ENCODE assay signal across 26 mouse cellular contexts in genomic region chr3:9583516-9583915, GRCm38 (mm10). TPM values are rescaled to one million over a fixed set of nuclear protein-coding genes. Genes with fewer than 3 reads are reported as not detected.
DNase-seq lines count a peak whose midpoint lies in the region; ATAC-seq and TF ChIP-seq lines count a peak whose summit lies in the region.
"Had no signal": no experiment of that assay in that cellular context is flagged by ENCODE, and none has a peak within 500 bp of the region (broad histone marks: within the 10 kb centered on the region; RNA-seq: fewer than 3 reads in every experiment).

No protein-coding gene starts in this region.

- no peak for TF ChIP-seq CTCF in cerebellum, adult 2 months (IDR thresholded peaks at IDR 0.05; ENCODE audit: borderline replicate concordance, insufficient read depth, low read depth, low read length)

- intact Hi-C loops in heart, postnatal 36 days (cut with DNase I): loop anchor here (5.0 kb wide), 1 partner anchor 101 kb away; no protein-coding TSS in a partner anchor

- 69% methylated on average over 2 of the region's 2 CpGs for WGBS in heart, embryonic 12.5 days
- 34% methylated on average over 2 of the region's 2 CpGs for WGBS in liver, embryonic 13.5 days (ENCODE audit: insufficient replicate concordance)
- WGBS in cerebellum, adult 2 months: 49% methylated on average over 2 of the region's 2 CpGs

- peaks cover 43% of the 10 kb centered on the region for H3K4me1 ChIP-seq in heart, embryonic 12.5 days (replicated peaks)
- H3K4me1 ChIP-seq in liver, embryonic 13.5 days (replicated peaks): peaks cover 70% of the 10 kb centered on the region
- H3K4me1 ChIP-seq in cerebellum, adult 2 months (ENCODE audit: control insufficient read depth, insufficient read depth, low read length): peaks cover 7% of the 10 kb centered on the region; the same call in 1 of the 2 replicates

- H3K9ac ChIP-seq in heart, embryonic 12.5 days: no peak overlapping the region
- H3K9ac ChIP-seq in liver, embryonic 13.5 days: peak overlapping the region; percentile 47
- H3K9ac ChIP-seq: embryonic facial prominence, embryonic 12.5 days; midbrain, embryonic 15.5 days; neural tube, embryonic 12.5 days had no signal

- H3K27ac ChIP-seq in heart, embryonic 12.5 days (ENCODE audit: poor library complexity, severe bottlenecking): 0 out of 2 replicates have a peak overlapping the region, but pooled peaks have one; percentile 49
- H3K27ac ChIP-seq in liver, embryonic 13.5 days: peak overlapping the region; percentile 69
- H3K27ac ChIP-seq in cerebellum, adult 2 months (ENCODE audit: insufficient read depth, low read length): no peak overlapping the region
- H3K27ac ChIP-seq: embryonic facial prominence, embryonic 12.5 days; kidney, postnatal 0 days; midbrain, embryonic 15.5 days; neural tube, embryonic 12.5 days had no signal

- 0 out of 2 replicates have a peak, but pooled peaks cover 7% of the 10 kb centered on the region for H3K36me3 ChIP-seq in heart, embryonic 12.5 days
- H3K36me3 ChIP-seq in liver, embryonic 13.5 days: 0 out of 2 replicates have a peak, but pooled peaks cover 3% of the 10 kb centered on the region
- H3K36me3 ChIP-seq: embryonic facial prominence, embryonic 12.5 days; G1E; midbrain, embryonic 15.5 days; neural tube, embryonic 12.5 days had no signal

- peaks cover 4% of the 10 kb centered on the region; the same call in 1 of the 2 replicates for H3K9me3 ChIP-seq in heart, embryonic 12.5 days (replicated peaks)
- H3K9me3 ChIP-seq in liver, embryonic 13.5 days (replicated peaks): no peaks in the 10 kb centered on the region
- H3K9me3 ChIP-seq: embryonic facial prominence, embryonic 12.5 days; G1E; midbrain, embryonic 15.5 days; neural tube, embryonic 12.5 days had no signal

- H3K4me3 ChIP-seq in heart, embryonic 12.5 days: no peak overlapping the region
- H3K4me3 ChIP-seq in liver, embryonic 13.5 days (replicated peaks): no peak overlapping the region
- no peak overlapping the region for H3K4me3 ChIP-seq in cerebellum, adult 2 months (replicated peaks; ENCODE audit: insufficient read depth, low read depth, low read length)
- H3K4me3 ChIP-seq: embryonic facial prominence, embryonic 12.5 days; midbrain, embryonic 15.5 days; myocyte; neural tube, embryonic 12.5 days had no signal

- no peak overlapping the region for H3K4me2 ChIP-seq in heart, embryonic 12.5 days
- peak overlapping the region; percentile 27 for H3K4me2 ChIP-seq in liver, embryonic 13.5 days
- H3K4me2 ChIP-seq: embryonic facial prominence, embryonic 12.5 days; heart, embryonic 11.5 days; midbrain, embryonic 15.5 days; neural tube, embryonic 12.5 days had no signal

- no peak for TF ChIP-seq POLR2A in cerebellum, adult 2 months (IDR thresholded peaks at IDR 0.05; ENCODE audit: borderline replicate concordance, insufficient read depth, low read length)

- H3K27me3 ChIP-seq in heart, embryonic 12.5 days (replicated peaks): no peaks in the 10 kb centered on the region
- no peaks in the 10 kb centered on the region for H3K27me3 ChIP-seq in liver, embryonic 13.5 days
- no peaks in the 10 kb centered on the region for H3K27me3 ChIP-seq in cerebellum, adult 2 months (ENCODE audit: control insufficient read depth, insufficient read depth, low read length)
- H3K27me3 ChIP-seq: embryonic facial prominence, embryonic 12.5 days; midbrain, embryonic 15.5 days; neural tube, embryonic 12.5 days had no signal

- DNase-seq in heart, postnatal 36 days: no peak
- peak; percentile 51 for DNase-seq in liver, embryonic 13.5 days
- DNase-seq in left cerebral cortex, adult 9 months (ENCODE audit: low spot score in 2 of 2): no peak
- DNase-seq in adrenal gland, adult 2 months: no peak
- no peak for DNase-seq in cerebellum, adult 2 months
- DNase-seq: adrenal gland, postnatal 10 days; cerebellum, adult 9-11 months; embryo, embryonic 11 days; gastrocnemius, postnatal 14 days; heart, postnatal 10 days; kidney, adult 18-20 months; kidney, postnatal 4 days; lung, postnatal 4 days; right cerebral cortex, adult 18-20 months; spleen, adult 18-20 months had no signal

- no peak for ATAC-seq in heart, embryonic 12.5 days (ENCODE audit: insufficient number of reproducible peaks, low FRiP score)
- peak; percentile 73 for ATAC-seq in liver, embryonic 13.5 days (ENCODE audit: low read depth)
- peak; percentile 29 for ATAC-seq in megakaryocyte progenitor cell, adult 5-6 weeks (replicated peaks; ENCODE audit: poor library complexity)
- ATAC-seq: forebrain, embryonic 14.5 days; hindbrain, embryonic 16.5 days; midbrain, embryonic 15.5 days had no signal

RNA-seq across cellular contexts. Expression of gene Zfp704, which starts 26.4 kb away (rescaled TPM):
- polyA plus RNA-seq in heart, embryonic 12.5 days (2016; fragmentation: Nextera tagmentation; extraction: Ambion mirVana): 7.2 and 9.5 TPM in 2 replicates
- total RNA-seq in heart, postnatal 36 days (2021): 10 to 100 TPM; 12.2 to 15.5 TPM
- 0.98 and 1.2 TPM in 2 replicates for polyA plus RNA-seq in liver, embryonic 13.5 days (2015; fragmentation: Nextera tagmentation; extraction: Ambion mirVana)
- 16.3 and 20.8 TPM in 2 replicates for total RNA-seq in megakaryocyte progenitor cell, adult 5-6 weeks (2015)
- total RNA-seq in megakaryocyte progenitor cell, adult 5-6 weeks (2017): 12.9 and 14.8 TPM in 2 replicates
- total RNA-seq in adrenal gland, adult 2 months (2021): 10 to 100 TPM in 1 of 2 experiments, 1 to 10 TPM in 1; 9.7 to 12.5 TPM
- polyA plus RNA-seq in adrenal gland, adult 2 months (2012; rRNA removed): 2.4 and 3.3 TPM in 2 replicates
- polyA plus RNA-seq in cerebellum, adult 2 months (2012; rRNA removed): 13.1 and 14.5 TPM in 2 replicates
